Mouse (Mus musculus) MEL-GATA-1-ER (cell line): ENCODE results near the gene Dph6.

Source experiments
- DNase-seq: peaks from one replicate; pipeline ENCODE4 v3.0.0-alpha.2; 2012; ENCODE audit warnings: low read depth; ENCODE audit errors: extremely low read depth

Dph6 gene

GRCm38 (mm10) chr2:114654365-114655239, at the start of gene Dph6:
Dph6 (minus strand) TSS chr2:114654964.
- DNase-seq: peak; percentile 67

- no peak for DNase-seq
Observed at GRCm38 (mm10) chr2:114700966-114701685, 46.4 kb upstream of the Dph6 start.

- DNase-seq: no peak
Observed at GRCm38 (mm10) chr2:114691607-114692006, 36.8 kb upstream of the Dph6 start.

GRCm38 (mm10) chr2:114687483-114687882, 32.7 kb upstream of the Dph6 start:
- DNase-seq: no peak

GRCm38 (mm10) chr2:114687081-114687480, 32.3 kb upstream of the Dph6 start:
- DNase-seq: no peak

GRCm38 (mm10) chr2:114673831-114674230, 19.1 kb upstream of the Dph6 start:
- no peak for DNase-seq

- no peak for DNase-seq
Observed at GRCm38 (mm10) chr2:114670983-114671382, 16.2 kb upstream of the Dph6 start.

- DNase-seq: no peak
Observed at GRCm38 (mm10) chr2:114658954-114659353, 4.2 kb upstream of the Dph6 start.

GRCm38 (mm10) chr2:114646240-114646639, 8.5 kb downstream of the Dph6 start:
- no peak for DNase-seq

GRCm38 (mm10) chr2:114643832-114644231, 10.9 kb downstream of the Dph6 start:
- DNase-seq: no peak

- no peak for DNase-seq
Observed at GRCm38 (mm10) chr2:114624683-114625082, 30.1 kb downstream of the Dph6 start.

- no peak for DNase-seq
Observed at GRCm38 (mm10) chr2:114622550-114622939, 32.2 kb downstream of the Dph6 start.

- no peak for DNase-seq
Observed at GRCm38 (mm10) chr2:114621781-114622549, 32.8 kb downstream of the Dph6 start.

- DNase-seq: no peak
Observed at GRCm38 (mm10) chr2:114611576-114611975, 43.2 kb downstream of the Dph6 start.

GRCm38 (mm10) chr2:114610110-114610509, 44.7 kb downstream of the Dph6 start:
- no peak for DNase-seq

GRCm38 (mm10) chr2:114605202-114605601, 49.6 kb downstream of the Dph6 start:
- DNase-seq: peak; percentile 26

GRCm38 (mm10) chr2:114601174-114601573, 53.6 kb downstream of the Dph6 start:
- DNase-seq: no peak

- no peak for DNase-seq
Observed at GRCm38 (mm10) chr2:114599793-114600192, 55.0 kb downstream of the Dph6 start.

GRCm38 (mm10) chr2:114593393-114593792, 61.4 kb downstream of the Dph6 start:
- no peak for DNase-seq

- no peak for DNase-seq
Observed at GRCm38 (mm10) chr2:114580714-114581113, 74.0 kb downstream of the Dph6 start.

GRCm38 (mm10) chr2:114543000-114543622, 111.7 kb downstream of the Dph6 start:
- DNase-seq: no peak
